Comparison of ENCODE assay signal across 7 mouse cellular contexts in genomic region chr14:56778933-56779300, GRCm38 (mm10). TPM values are rescaled to one million over a fixed set of nuclear protein-coding genes. Genes with fewer than 3 reads are reported as not detected.
DNase-seq lines count a peak whose midpoint lies in the region; ATAC-seq and TF ChIP-seq lines count a peak whose summit lies in the region.

No protein-coding gene starts in this region.

- H3K4me3 ChIP-seq in lung, postnatal 0 days (ENCODE audit: low read depth, low read length): peak overlapping the region; percentile 86
- peak overlapping the region; percentile 94 for H3K4me3 ChIP-seq in forebrain, embryonic 12.5 days (replicated peaks)
- peak overlapping the region; percentile 97 for H3K4me3 ChIP-seq in limb, embryonic 14.5 days (replicated peaks; ENCODE audit: low read length)
- peak overlapping the region; percentile 99 for H3K4me3 ChIP-seq in stomach, embryonic 16.5 days (replicated peaks; ENCODE audit: low read length)

- 24% methylated on average over 3 of the region's 3 CpGs for WGBS in lung, postnatal 0 days
- WGBS in forebrain, embryonic 12.5 days: 55% methylated on average over 3 of the region's 3 CpGs
- WGBS in limb, embryonic 14.5 days: 46% methylated on average over 3 of the region's 3 CpGs
- 32% methylated on average over 3 of the region's 3 CpGs for WGBS in stomach, embryonic 16.5 days

- H3K4me2 ChIP-seq in lung, postnatal 0 days (replicated peaks; ENCODE audit: low read depth, low read length): peak overlapping the region; percentile 80
- H3K4me2 ChIP-seq in forebrain, embryonic 12.5 days: peak overlapping the region; percentile 54
- H3K4me2 ChIP-seq in limb, embryonic 14.5 days (replicated peaks; ENCODE audit: low read depth, low read length, severe bottlenecking): peak overlapping the region; percentile 73
- peak overlapping the region; percentile 54 for H3K4me2 ChIP-seq in stomach, embryonic 16.5 days (ENCODE audit: low read depth, low read length)

- no peaks in the 10 kb centered on the region for H3K9me3 ChIP-seq in lung, postnatal 0 days (ENCODE audit: low read length)
- no peaks in the 10 kb centered on the region for H3K9me3 ChIP-seq in forebrain, embryonic 12.5 days
- no peaks in the 10 kb centered on the region for H3K9me3 ChIP-seq in limb, embryonic 14.5 days (ENCODE audit: control insufficient read depth, low read length)
- H3K9me3 ChIP-seq in stomach, embryonic 16.5 days (replicated peaks; ENCODE audit: control insufficient read depth, low read length): no peaks in the 10 kb centered on the region

- no peak for ATAC-seq in lung, postnatal 0 days
- ATAC-seq in forebrain, embryonic 12.5 days (ENCODE audit: low FRiP score): 0 out of 2 replicates have a peak, but pooled peaks have one; percentile 7
- no peak for ATAC-seq in limb, embryonic 14.5 days (ENCODE audit: low FRiP score, low read depth)
- ATAC-seq in stomach, embryonic 16.5 days (ENCODE audit: insufficient read depth, low FRiP score): no peak
- no peak for ATAC-seq in monocyte, adult 5-6 weeks (replicated peaks; ENCODE audit: insufficient number of reproducible peaks, low FRiP score, low TSS enrichment, poor library complexity, severe bottlenecking)

- TF ChIP-seq EP300 in lung, postnatal 0 days (IDR thresholded peaks at IDR 0.05): no peak

- no peaks in the 10 kb centered on the region for H3K27me3 ChIP-seq in lung, postnatal 0 days (replicated peaks; ENCODE audit: insufficient read depth, low read length)
- no peaks in the 10 kb centered on the region for H3K27me3 ChIP-seq in forebrain, embryonic 12.5 days
- H3K27me3 ChIP-seq in limb, embryonic 14.5 days (ENCODE audit: control insufficient read depth, insufficient read depth, low read length): no peaks in the 10 kb centered on the region
- H3K27me3 ChIP-seq in stomach, embryonic 16.5 days (ENCODE audit: control insufficient read depth, insufficient read depth, low read length): no peaks in the 10 kb centered on the region

- no peak for DNase-seq in lung, postnatal 0 days (ENCODE audit: low spot score)
- DNase-seq in lung, postnatal 25 days (ENCODE audit: low spot score): no peak
- no peak for DNase-seq in limb, embryonic 14.5 days (ENCODE audit: low spot score)
- no peak for DNase-seq in adrenal gland, postnatal 4 days (ENCODE audit: low spot score in 2 of 2)

- H3K4me1 ChIP-seq in lung, postnatal 0 days (ENCODE audit: insufficient read depth, low read depth, low read length): no peaks in the 10 kb centered on the region
- H3K4me1 ChIP-seq in forebrain, embryonic 12.5 days: peaks cover 21% of the 10 kb centered on the region
- H3K4me1 ChIP-seq in limb, embryonic 14.5 days (ENCODE audit: control insufficient read depth, insufficient read depth, low read length): peaks cover 17% of the 10 kb centered on the region
- peaks cover 17% of the 10 kb centered on the region for H3K4me1 ChIP-seq in stomach, embryonic 16.5 days (ENCODE audit: control insufficient read depth, insufficient read depth, low read length)

- 0 out of 2 replicates have a peak overlapping the region, but pooled peaks have one; percentile 96 for H3K27ac ChIP-seq in lung, postnatal 0 days (ENCODE audit: low read length)
- peak overlapping the region; percentile 96 for H3K27ac ChIP-seq in forebrain, embryonic 12.5 days
- peak overlapping the region; percentile 95 for H3K27ac ChIP-seq in limb, embryonic 14.5 days (replicated peaks; ENCODE audit: low read depth, low read length)
- peak overlapping the region; percentile 96 for H3K27ac ChIP-seq in stomach, embryonic 16.5 days (ENCODE audit: low read length)

- TF ChIP-seq CTCF in lung, postnatal 0 days (IDR thresholded peaks at IDR 0.05): no peak

- no peak overlapping the region for H3K9ac ChIP-seq in lung, postnatal 0 days (replicated peaks; ENCODE audit: low read depth)
- peak overlapping the region; percentile 92; the same call in 1 of the 2 replicates for H3K9ac ChIP-seq in forebrain, embryonic 12.5 days
- peak overlapping the region; percentile 84 for H3K9ac ChIP-seq in limb, embryonic 14.5 days (ENCODE audit: low read depth, low read length, severe bottlenecking)
- no peak overlapping the region for H3K9ac ChIP-seq in stomach, embryonic 16.5 days (ENCODE audit: low read length)

- H3K36me3 ChIP-seq in lung, postnatal 0 days (ENCODE audit: insufficient read depth, low read length): no peaks in the 10 kb centered on the region
- 0 out of 2 replicates have a peak, but pooled peaks cover 4% of the 10 kb centered on the region for H3K36me3 ChIP-seq in forebrain, embryonic 12.5 days (replicated peaks)
- H3K36me3 ChIP-seq in limb, embryonic 14.5 days (ENCODE audit: control insufficient read depth, insufficient read depth, low read length): no peaks in the 10 kb centered on the region
- no peaks in the 10 kb centered on the region for H3K36me3 ChIP-seq in stomach, embryonic 16.5 days (ENCODE audit: control insufficient read depth, insufficient read depth, low read length)

- no peak for TF ChIP-seq POLR2A in limb, embryonic 14.5 days (IDR thresholded peaks at IDR 0.05; ENCODE audit: borderline replicate concordance, extremely low read depth, insufficient read depth, insufficient read length)

RNA-seq across cellular contexts. Expression of gene Pspc1, which starts 0.8 kb away (rescaled TPM):
- 9.2 and 11.7 TPM in 2 replicates for polyA plus RNA-seq in lung, postnatal 0 days (2015; fragmentation: Nextera tagmentation; extraction: Ambion mirVana)
- polyA plus RNA-seq in forebrain, embryonic 12.5 days (2016; fragmentation: Nextera tagmentation; extraction: Ambion mirVana): 53.5 and 65.1 TPM in 2 replicates
- 27.1 and 41.5 TPM in 2 replicates for polyA plus RNA-seq in limb, embryonic 14.5 days (2012; rRNA removed)
- polyA plus RNA-seq in limb, embryonic 14.5 days (2014; fragmentation: Nextera tagmentation; extraction: Ambion mirVana): 23.8 and 26.4 TPM in 2 replicates
- 18.3 and 21.5 TPM in 2 replicates for polyA plus RNA-seq in stomach, embryonic 16.5 days (2015; fragmentation: Nextera tagmentation; extraction: Ambion mirVana)
- total RNA-seq in monocyte, adult 5-6 weeks (2017): 62.4 to 138 TPM (median 119 TPM) in 3 replicates
- total RNA-seq in adrenal gland, postnatal 4 days (2021): 10 to 100 TPM; 37.0 to 45.0 TPM

RNA-seq across cellular contexts. Expression of gene Zmym5, which starts 32.6 kb away (rescaled TPM):
- 25.5 and 28.6 TPM in 2 replicates for polyA plus RNA-seq in lung, postnatal 0 days (2015; fragmentation: Nextera tagmentation; extraction: Ambion mirVana)
- 32.4 and 33.2 TPM in 2 replicates for polyA plus RNA-seq in forebrain, embryonic 12.5 days (2016; fragmentation: Nextera tagmentation; extraction: Ambion mirVana)
- polyA plus RNA-seq in limb, embryonic 14.5 days (2012; rRNA removed): 24.5 and 32.9 TPM in 2 replicates
- polyA plus RNA-seq in limb, embryonic 14.5 days (2014; fragmentation: Nextera tagmentation; extraction: Ambion mirVana): 22.0 and 24.4 TPM in 2 replicates
- 23.6 and 26.2 TPM in 2 replicates for polyA plus RNA-seq in stomach, embryonic 16.5 days (2015; fragmentation: Nextera tagmentation; extraction: Ambion mirVana)
- 36.4 to 50.8 TPM (median 44.7 TPM) in 3 replicates for total RNA-seq in monocyte, adult 5-6 weeks (2017)
- total RNA-seq in adrenal gland, postnatal 4 days (2021): 10 to 100 TPM; 46.6 to 47.5 TPM

Comparison
In these comparisons a context has a peak if more than half of its experiments do, and no peak if none do; other contexts are left out.
1. H3K9ac ChIP-seq: peak in forebrain, embryonic 12.5 days (single experiment) and limb, embryonic 14.5 days (single experiment); none in lung, postnatal 0 days (single experiment) and stomach, embryonic 16.5 days (single experiment).
2. Peak in every context shown above with its lines, with median percentiles within 50 percentile points of each other: H3K27ac ChIP-seq, H3K4me2 ChIP-seq and H3K4me3 ChIP-seq.